Mouse (Mus musculus) forebrain, embryonic 11.5 days (tissue): ENCODE results near the gene Dnajc22. TPM values are rescaled to one million over a fixed set of nuclear protein-coding genes. Genes with fewer than 3 reads are reported as not detected.
"Not testable (repeated sequence)": the region's sequence is repeated elsewhere in the genome, so short reads cannot be mapped to it uniquely, and the experiment has no call there.

Experiments used
- ATAC-seq: fragments of 200-750 bp; cut with Nextera tagmentation; replicated peaks from 2 replicates; pipeline ENCODE4 v1.8.0; 2017; ENCODE audit warnings: moderate TSS enrichment; ENCODE audit not compliant: low FRiP score
- DNase-seq: peaks from one replicate; pipeline ENCODE4 v3.0.0-alpha.2; 2017; ENCODE audit warnings: low spot score
- H3K27ac ChIP-seq: fragments of 300-500 bp; sonication (generic); 2 replicates; pipeline ENCODE4 v1.5.1; 2014; ENCODE audit warnings: low read depth, low read length
- H3K27me3 ChIP-seq: fragments of 300-500 bp; sonication (generic); 2 replicates; pipeline ENCODE4 v1.6.1; 2014; ENCODE audit warnings: mild to moderate bottlenecking, low read length, mixed read lengths; ENCODE audit not compliant: control insufficient read depth, insufficient read depth
- H3K36me3 ChIP-seq: fragments of 300-500 bp; sonication (generic); 2 replicates; pipeline ENCODE4 v1.6.1; 2014; ENCODE audit warnings: mild to moderate bottlenecking, low read length, moderate library complexity, mixed read lengths; ENCODE audit not compliant: control insufficient read depth, insufficient read depth
- H3K4me1 ChIP-seq: fragments of 300-500 bp; sonication (generic); replicated peaks from 2 replicates; pipeline ENCODE4 v1.6.1; 2014; ENCODE audit warnings: low read length, mixed read lengths; ENCODE audit not compliant: control insufficient read depth, insufficient read depth
- H3K4me2 ChIP-seq: fragments of 300-500 bp; sonication (generic); 2 replicates; pipeline ENCODE4 v1.6.1; 2014; ENCODE audit warnings: low read depth, mild to moderate bottlenecking, low read length, moderate library complexity, mixed read lengths; ENCODE audit not compliant: severe bottlenecking
- H3K4me3 ChIP-seq: fragments of 300-500 bp; sonication (generic); 2 replicates; pipeline ENCODE4 v1.5.1; 2014; ENCODE audit warnings: low read depth, low read length
- H3K9ac ChIP-seq: fragments of 300-500 bp; sonication (generic); 2 replicates; pipeline ENCODE4 v1.6.1; 2014; ENCODE audit warnings: low read length
- H3K9me3 ChIP-seq: fragments of 300-500 bp; sonication (generic); 2 replicates; pipeline ENCODE4 v1.6.1; 2016; ENCODE audit warnings: low read length, mixed read lengths; ENCODE audit not compliant: control insufficient read depth
- WGBS: fragments of 180-500 bp; shearing (Covaris S2); extraction: QIAGEN DNeasy Blood & Tissue Kit; methylation state at CpG from one replicate; pipeline ENCODE4 v1.1.7; 2014; 5-methylcytosine and 5-hydroxymethylcytosine counted together
- polyA plus RNA-seq: library from polyadenylated mRNA; unstranded; fragments of >200 nt; fragmentation: Nextera tagmentation; extraction: Ambion mirVana; gene quantifications from 2 replicates; pipeline ENCODE4 v1.2.1, GENCODE M21; 2014

Gene Dnajc22
- polyA plus RNA-seq, 1 experiment from 2014 or later: 0.16 TPM

- no peak overlapping the region for H3K27ac ChIP-seq
- 89% methylated on average over 12 of the region's 12 CpGs for WGBS
- no peaks in the 10 kb centered on the region for H3K9me3 ChIP-seq
- no peaks in the 10 kb centered on the region for H3K27me3 ChIP-seq
- no peak overlapping the region for H3K9ac ChIP-seq
- DNase-seq (no peak), ATAC-seq (no peak)
- no peak overlapping the region for H3K4me3 ChIP-seq
- H3K36me3 ChIP-seq: no peaks in the 10 kb centered on the region
- H3K4me1 ChIP-seq: no peaks in the 10 kb centered on the region
- no peak overlapping the region for H3K4me2 ChIP-seq
Observed at GRCm38 (mm10) chr15:99065557-99066165, 27.3 kb upstream of the Dnajc22 start.

- DNase-seq (no peak), ATAC-seq (no peak)
- Histone ChIP-seq H3K27ac (no peak overlapping the region), H3K9ac (no peak overlapping the region), H3K9me3 (no peaks in the 10 kb centered on the region), H3K27me3 (no peaks in the 10 kb centered on the region), H3K4me2 (no peak overlapping the region), H3K36me3 (no peaks in the 10 kb centered on the region), H3K4me1 (peaks cover 10% of the 10 kb centered on the region), H3K4me3 (no peak overlapping the region)
- WGBS: 88% methylated on average over 1 of the region's 1 CpGs
Observed at GRCm38 (mm10) chr15:99071988-99072387, 21.0 kb upstream of the Dnajc22 start.

- WGBS: 34% methylated on average over 9 of the region's 9 CpGs
- no peaks in the 10 kb centered on the region for H3K9me3 ChIP-seq
- ATAC-seq: peak; percentile 57
Observed at GRCm38 (mm10) chr15:99074019-99074599, 18.9 kb upstream of the Dnajc22 start, which contains the start of gene Troap. TSS of gene Troap (plus strand) at chr15:99074575.

GRCm38 (mm10) chr15:99074600-99075333 is 18.2 kb upstream of the Dnajc22 start:
- ATAC-seq: peak; percentile 97
- Histone ChIP-seq H3K4me2 (peak overlapping the region; percentile 90), H3K27ac (peak overlapping the region; percentile 96), H3K4me1 (peaks cover 10% of the 10 kb centered on the region), H3K9me3 (no peaks in the 10 kb centered on the region), H3K27me3 (no peaks in the 10 kb centered on the region), H3K4me3 (peak overlapping the region; percentile 62), H3K9ac (peak overlapping the region; percentile 67), H3K36me3 (peaks cover 3% of the 10 kb centered on the region)
- WGBS: under 1% methylated on average over 44 of the region's 44 CpGs
- peak; percentile 98 for DNase-seq

More at GRCm38 (mm10) chr15:99074019-99074599, 18.9 kb upstream of the Dnajc22 start, which contains the start of gene Troap:
- DNase-seq: no peak
- Histone ChIP-seq H3K4me1 (peaks cover 10% of the 10 kb centered on the region), H3K36me3 (peaks cover 3% of the 10 kb centered on the region), H3K4me3 (peak within 1 kb of the TSS; percentile 62), H3K4me2 (peak within 1 kb of the TSS; percentile 90), H3K9ac (peak within 1 kb of the TSS; percentile 67), H3K27me3 (no peaks in the 10 kb centered on the region), H3K27ac (peak within 1 kb of the TSS; percentile 96)

- not testable (repeated sequence) for DNase-seq
- 95% methylated on average over 3 of the region's 3 CpGs for WGBS
Observed at GRCm38 (mm10) chr15:99076011-99076410, 17.0 kb upstream of the Dnajc22 start.

GRCm38 (mm10) chr15:99078181-99078910 is 14.6 kb upstream of the Dnajc22 start:
- peaks cover 10% of the 10 kb centered on the region for H3K4me1 ChIP-seq
- H3K4me3 ChIP-seq: no peak overlapping the region
- no peak overlapping the region for H3K4me2 ChIP-seq
- DNase-seq (no peak), ATAC-seq (no peak)
- WGBS: 80% methylated on average over 14 of the region's 15 CpGs
- H3K27me3 ChIP-seq: no peaks in the 10 kb centered on the region; the same call in 1 of the 2 replicates
- no peak overlapping the region for H3K27ac ChIP-seq
- H3K9me3 ChIP-seq: no peaks in the 10 kb centered on the region
- H3K36me3 ChIP-seq: peaks cover 12% of the 10 kb centered on the region
- H3K9ac ChIP-seq: no peak overlapping the region

More at GRCm38 (mm10) chr15:99076011-99076410, 17.0 kb upstream of the Dnajc22 start:
- not testable (repeated sequence) for H3K9me3 ChIP-seq, H3K4me1 ChIP-seq, ATAC-seq, H3K36me3 ChIP-seq, H3K27ac ChIP-seq, H3K27me3 ChIP-seq, H3K9ac ChIP-seq
- peak overlapping the region; percentile 90 for H3K4me2 ChIP-seq
- peak overlapping the region; percentile 62 for H3K4me3 ChIP-seq

GRCm38 (mm10) chr15:99079804-99080203 is 13.2 kb upstream of the Dnajc22 start:
- 88% methylated on average over 3 of the region's 3 CpGs for WGBS
- peaks cover 12% of the 10 kb centered on the region for H3K36me3 ChIP-seq
- no peaks in the 10 kb centered on the region for H3K9me3 ChIP-seq
- DNase-seq (no peak), ATAC-seq (no peak)
- peaks cover 6% of the 10 kb centered on the region for H3K4me1 ChIP-seq
- H3K4me2 ChIP-seq: no peak overlapping the region
- H3K4me3 ChIP-seq: no peak overlapping the region
- peaks cover 13% of the 10 kb centered on the region for H3K27me3 ChIP-seq
- no peak overlapping the region for H3K9ac ChIP-seq
- H3K27ac ChIP-seq: no peak overlapping the region

- ATAC-seq (no peak), DNase-seq (no peak)
- peaks cover 37% of the 10 kb centered on the region for H3K27me3 ChIP-seq
- H3K4me3 ChIP-seq: no peak overlapping the region
- H3K9me3 ChIP-seq: no peaks in the 10 kb centered on the region
- H3K9ac ChIP-seq: no peak overlapping the region
- H3K4me1 ChIP-seq: no peaks in the 10 kb centered on the region; the same call in 1 of the 2 replicates
- H3K36me3 ChIP-seq: peaks cover 12% of the 10 kb centered on the region
- H3K4me2 ChIP-seq: no peak overlapping the region
- WGBS: 95% methylated on average over 12 of the region's 12 CpGs
- H3K27ac ChIP-seq: no peak overlapping the region
Observed at GRCm38 (mm10) chr15:99082322-99082721, 10.6 kb upstream of the Dnajc22 start.
